Mouse (Mus musculus) ovary, postnatal 10 days (tissue): ENCODE measurements at regions not wholly inside any gene's neighbourhood (a gene's known extent, or its start where the extent isn't known, plus 50 kb on each side); places are given as distances from the start of the nearest gene placed in this dataset.

Source experiments
- DNase-seq: peaks from one replicate; pipeline ENCODE4 v3.0.0; 2022; ENCODE audit warnings: low spot score

DNA sequence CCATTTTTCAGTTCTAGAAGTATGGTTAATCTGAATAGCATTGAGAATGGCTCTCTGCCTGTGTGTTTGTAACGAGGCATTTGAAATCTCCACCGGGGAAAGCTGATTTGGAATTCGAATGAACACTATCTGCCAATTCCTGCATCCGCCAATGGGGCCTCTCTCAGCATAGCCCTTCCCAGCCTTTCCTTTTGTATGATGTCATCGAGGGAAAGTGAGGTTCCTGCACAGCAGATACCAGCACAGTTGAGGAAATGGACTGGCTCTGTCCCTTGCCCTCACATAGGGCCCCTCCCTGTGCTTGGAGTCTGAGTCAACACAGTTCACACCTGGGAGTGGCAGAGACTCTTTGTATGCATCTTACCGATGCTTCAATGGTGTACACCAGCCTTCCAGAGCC, 253.0 kb downstream of the Bcor start:
- no peak for DNase-seq

DNA sequence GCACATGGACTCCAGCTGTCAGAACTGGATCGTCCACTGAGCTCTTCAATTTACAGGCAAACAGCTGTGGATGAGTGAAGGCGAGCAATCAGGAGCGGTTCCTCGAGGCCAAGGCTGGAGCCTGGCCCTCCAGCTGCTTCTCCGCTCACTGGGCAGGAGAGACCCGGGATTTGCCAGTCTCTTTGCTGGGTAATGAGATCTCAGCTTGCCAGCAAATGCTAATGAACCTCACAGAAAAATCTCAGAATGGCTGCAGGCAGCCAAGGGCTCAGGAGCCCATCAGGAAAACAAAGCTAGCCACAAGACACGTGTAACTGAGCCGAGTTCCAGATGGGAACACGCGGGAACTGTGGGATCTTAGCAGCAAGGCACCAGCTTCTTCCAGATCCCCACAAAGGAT, 244.2 kb downstream of the Bcor start:
- no peak for DNase-seq

DNA sequence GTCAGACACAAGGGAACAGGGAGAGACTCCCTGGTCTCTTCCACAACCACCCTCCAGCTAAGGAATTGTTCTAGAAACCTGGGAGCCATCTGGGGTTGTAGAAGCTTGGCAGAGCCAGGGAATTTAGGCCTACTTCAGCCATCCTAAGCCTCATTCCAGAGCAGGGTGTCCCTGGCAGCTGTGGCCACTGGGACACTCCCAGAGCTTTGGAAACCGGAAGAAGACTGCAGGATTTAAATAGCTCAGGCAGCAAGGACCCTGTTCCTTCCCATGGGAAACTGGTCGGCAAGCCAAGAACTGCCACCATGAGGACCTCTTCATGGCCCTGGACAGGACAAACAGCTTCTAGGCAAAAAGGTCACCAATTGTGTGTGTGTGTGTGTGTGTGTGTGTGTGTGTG, 239.9 kb downstream of the Bcor start:
- DNase-seq, result no peak

DNA sequence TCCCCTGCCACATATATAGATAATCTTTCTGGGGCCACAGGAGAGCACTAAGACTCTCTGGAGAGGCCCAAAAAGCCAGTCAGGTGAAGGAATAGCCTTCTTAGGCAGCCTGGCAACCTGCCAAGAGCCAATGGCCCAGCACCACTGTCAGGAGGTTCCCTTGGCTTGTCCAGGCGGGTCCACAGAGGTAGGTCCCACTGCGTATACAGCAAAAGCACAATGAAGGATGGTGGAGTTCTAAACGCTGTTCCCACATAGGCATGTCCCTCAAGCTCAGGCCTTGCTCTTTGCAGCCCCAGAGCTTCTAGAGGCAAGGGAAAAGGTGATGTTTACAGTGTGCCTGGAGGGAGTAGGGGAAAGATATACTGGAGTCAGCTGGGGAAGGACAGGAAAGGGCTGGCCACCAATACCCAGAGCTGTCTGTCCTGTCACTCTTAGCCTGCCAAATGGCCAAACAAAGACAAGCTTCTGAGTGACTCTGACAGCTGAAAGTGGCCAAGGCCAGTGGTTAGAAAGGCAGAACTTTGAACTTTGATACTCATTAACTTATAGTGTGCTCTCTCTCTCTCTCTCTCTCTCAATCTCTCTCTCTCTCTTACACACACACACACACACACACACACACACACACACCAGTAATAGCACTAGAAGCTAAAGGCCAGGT, 235.4 kb downstream of the Bcor start:
- no peak for DNase-seq

DNA sequence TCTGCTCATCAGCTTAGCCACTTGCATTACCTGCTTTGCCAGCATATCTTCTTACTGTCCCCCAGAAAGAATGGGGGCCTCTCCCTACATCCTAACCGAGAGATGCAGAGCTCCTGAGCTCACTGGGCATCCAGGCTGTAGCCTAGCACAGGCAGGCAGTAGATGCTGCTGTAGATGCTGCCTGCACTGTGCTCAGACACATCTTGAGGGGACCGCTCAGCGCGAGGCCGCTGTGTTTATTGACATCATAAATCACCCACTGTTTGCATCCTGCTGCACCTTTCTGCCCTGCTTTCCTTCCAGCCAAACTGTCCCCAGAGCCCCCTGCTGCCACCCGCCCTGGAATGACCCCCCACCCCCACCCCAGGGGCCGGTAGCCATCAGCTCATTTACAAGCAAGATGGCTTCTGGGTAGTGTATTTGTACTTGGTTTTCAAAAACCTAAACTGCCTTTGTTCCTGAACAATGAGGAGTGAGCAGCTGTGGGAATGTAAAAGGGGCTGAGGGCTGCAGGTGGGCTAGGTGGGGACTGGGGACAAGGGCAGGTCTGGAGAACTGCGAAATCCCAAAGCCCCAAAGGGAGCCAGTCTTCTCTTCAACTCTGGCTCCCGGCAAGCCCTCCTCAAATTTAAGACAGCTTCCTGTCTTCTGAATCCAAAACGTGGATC, 233.2 kb downstream of the Bcor start:
- DNase-seq, result no peak

DNA sequence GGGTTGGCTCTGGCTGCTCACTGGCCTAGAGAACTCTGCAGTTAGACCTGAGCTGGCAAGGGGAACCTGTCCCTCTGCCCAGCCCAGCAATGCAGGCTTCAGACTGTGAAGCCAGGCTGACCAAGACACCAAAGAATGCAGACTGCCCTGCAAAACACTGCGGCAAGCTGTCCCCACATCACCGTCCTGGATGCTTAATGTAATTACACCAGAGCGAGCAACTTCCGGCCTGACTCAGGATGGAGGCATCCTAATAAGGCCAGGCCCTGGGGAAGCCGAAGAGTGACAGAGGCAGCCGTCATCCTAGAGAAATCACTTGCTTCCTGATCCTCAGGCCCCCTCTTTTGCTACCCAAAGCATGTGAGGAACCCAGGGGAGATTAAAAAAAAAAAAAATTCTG, 230.7 kb downstream of the Bcor start:
- no peak for DNase-seq

DNA sequence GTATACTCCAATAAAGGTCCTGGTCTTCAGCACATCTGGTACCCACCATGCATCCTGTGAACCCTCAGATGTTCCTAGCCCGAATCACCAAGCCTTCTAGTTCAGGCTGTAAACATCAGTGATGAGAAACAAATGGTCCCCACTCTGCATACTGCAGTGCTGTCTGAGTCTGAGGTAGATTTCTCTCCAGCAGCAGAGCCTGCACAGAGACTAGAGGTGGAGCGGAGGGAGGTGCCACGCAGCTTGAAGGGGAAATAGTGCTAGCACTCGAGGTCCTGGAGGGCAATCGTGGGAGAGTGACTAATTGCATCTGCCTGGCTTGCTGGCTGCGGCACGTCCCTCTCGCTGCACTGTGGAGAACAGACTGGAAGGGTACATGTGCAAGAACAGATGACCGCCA, 228.7 kb downstream of the Bcor start:
- DNase-seq, result no peak

DNA sequence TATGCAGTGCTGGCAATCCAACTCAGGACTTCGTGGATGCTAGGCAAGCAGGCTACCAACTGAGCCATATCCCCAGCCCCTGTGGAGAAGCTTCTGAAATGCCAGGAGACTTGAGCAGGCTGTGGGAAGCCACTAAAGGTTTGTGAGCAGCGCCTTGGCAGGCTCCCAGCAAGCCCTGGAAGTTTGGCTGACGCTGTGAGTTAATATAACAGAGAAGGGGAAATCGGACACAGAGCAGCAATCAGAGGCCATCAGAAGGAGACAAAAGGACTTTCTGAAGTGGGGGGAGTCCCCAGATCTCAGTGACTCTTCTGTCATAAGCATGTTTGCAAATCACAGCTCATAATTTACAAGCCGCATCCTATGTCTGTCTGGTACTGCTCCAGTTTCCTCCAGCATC, 224.8 kb downstream of the Bcor start:
- DNase-seq, result no peak

DNA sequence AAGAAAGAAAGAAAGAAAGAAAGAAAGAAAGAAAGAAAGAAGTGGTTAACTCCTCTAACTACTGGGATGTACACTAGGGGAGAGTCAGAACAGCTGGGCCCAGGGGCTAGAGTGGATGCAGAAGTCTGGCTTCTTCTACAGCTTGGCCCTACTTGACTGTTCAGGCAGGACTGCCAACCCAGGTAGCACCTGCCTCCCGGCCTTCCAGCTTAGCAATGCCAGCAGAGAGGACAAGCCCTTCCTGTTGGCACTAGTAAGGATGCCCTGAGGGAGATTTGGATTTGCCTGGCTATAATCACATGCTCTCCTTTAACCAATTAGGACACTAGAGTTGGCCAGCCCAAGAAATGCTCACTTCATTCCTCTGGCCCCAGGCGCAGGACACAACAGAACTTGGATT, 219.9 kb downstream of the Bcor start:
- no peak for DNase-seq

DNA sequence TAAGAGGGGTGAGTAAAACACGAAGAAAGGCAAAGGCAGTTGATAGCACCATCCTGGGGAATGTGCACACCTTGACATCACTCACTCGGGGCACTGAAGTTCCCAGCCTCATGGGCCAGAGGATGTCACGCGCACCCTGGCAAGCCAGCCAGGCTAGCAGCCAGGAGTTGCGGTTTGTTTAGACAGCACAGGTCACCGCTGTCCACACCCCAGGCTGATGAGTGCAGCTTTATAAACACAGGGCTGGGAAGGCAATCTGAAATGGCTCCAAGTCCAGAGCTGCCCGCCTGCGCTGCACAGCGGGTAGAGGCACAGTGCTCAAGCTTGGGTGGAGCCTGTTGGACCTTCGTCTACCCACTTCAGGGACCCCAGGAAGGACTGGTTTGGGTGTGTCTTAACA, 216.8 kb downstream of the Bcor start:
- DNase-seq, result no peak

DNA sequence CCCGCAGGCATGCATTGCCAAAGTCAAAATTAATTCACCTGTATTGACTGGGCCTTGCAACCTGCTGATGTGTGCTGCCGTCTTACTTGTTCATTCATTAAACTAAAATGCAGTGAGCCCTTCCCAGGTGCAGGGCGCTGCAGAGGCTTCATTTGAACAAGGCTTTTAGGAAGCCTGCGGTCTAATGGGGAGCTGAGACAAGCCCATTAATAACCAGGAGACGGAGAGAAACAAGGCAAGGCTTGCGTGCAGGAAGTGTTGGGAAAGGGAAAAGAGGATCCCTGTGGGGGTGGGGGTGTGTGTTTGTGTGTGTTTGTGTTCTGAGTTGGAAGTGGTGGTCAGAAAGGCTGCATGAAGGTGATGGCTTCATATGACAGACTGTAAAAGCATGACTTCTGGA, 215.6 kb downstream of the Bcor start:
- DNase-seq, result no peak

DNA sequence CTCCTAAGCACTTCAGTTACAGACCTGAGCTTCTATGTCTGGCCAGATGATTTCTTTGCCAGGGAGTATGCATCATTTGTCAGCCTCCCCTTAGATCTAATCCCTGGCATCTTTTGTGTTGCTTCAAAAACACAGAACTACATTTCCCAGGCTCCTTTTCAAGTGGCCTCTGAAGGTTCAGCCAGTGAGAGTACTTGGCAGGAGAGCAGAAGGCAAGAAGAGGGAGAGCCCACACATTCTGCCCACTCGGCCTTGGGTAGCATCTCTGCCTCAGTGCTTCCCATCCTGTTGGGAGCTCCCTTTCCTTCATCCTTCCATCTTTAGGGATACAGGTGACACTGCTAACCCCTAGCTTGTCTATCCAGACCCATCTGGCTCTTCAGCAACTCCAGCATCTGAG, 214.9 kb downstream of the Bcor start:
- DNase-seq, result no peak

DNA sequence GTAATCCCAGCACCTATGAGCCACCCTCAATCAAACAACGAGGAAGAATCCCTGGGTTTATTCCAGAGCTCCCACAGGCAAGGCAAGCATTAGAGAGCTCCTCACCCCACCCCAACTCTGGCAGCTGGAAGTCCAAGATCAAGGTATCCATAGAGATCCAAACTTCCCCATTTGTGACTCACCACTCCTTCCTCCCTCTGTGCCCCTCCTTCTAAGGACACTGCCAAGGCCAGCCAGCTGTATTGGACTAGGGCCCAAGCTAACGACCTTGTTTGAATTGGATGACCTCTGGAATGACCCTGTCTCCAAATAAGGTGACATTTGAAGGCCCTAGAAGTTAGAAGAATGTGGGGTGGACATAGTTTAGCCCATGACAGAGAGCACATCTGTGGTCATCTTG, 208.0 kb downstream of the Bcor start:
- no peak for DNase-seq

DNA sequence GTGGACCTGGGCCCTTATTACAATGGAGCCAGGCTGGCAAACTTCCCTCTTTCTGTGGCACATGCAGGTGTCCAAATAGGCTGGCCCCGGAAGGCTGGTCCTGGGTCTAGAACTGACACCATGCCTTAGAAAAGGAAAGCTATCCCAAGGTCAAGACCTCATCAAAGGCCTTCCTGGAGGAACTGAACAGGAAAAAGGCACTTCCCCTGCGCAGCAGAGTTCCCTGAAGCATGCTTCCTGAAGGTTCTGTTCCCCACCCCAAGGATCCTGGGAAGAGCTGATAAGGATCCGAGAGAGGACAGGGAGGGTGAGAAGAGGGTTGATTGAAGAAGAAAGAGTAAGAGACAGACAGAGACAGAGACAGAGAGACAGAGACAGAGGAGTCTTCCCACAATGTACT, 204.0 kb downstream of the Bcor start:
- DNase-seq, result no peak

DNA sequence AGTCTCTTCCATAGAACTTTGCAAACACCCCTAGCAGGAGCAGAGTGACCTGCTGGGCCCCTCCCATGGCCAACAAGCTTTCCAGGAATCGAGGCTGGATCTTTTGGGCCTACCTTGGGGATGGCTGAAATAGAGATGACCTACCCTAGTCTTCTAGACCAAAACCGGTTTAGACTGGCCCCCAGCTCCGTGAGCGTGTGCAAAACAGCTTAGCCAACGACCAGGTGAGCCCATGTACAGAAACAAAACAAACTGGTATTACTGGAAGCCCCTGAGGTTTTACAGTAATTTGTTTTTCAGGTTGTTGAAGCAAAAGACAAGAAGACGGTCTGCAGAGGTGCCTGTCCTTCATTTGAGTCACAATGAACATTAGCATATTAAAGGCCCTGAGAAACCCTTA, 203.1 kb downstream of the Bcor start:
- no peak for DNase-seq

DNA sequence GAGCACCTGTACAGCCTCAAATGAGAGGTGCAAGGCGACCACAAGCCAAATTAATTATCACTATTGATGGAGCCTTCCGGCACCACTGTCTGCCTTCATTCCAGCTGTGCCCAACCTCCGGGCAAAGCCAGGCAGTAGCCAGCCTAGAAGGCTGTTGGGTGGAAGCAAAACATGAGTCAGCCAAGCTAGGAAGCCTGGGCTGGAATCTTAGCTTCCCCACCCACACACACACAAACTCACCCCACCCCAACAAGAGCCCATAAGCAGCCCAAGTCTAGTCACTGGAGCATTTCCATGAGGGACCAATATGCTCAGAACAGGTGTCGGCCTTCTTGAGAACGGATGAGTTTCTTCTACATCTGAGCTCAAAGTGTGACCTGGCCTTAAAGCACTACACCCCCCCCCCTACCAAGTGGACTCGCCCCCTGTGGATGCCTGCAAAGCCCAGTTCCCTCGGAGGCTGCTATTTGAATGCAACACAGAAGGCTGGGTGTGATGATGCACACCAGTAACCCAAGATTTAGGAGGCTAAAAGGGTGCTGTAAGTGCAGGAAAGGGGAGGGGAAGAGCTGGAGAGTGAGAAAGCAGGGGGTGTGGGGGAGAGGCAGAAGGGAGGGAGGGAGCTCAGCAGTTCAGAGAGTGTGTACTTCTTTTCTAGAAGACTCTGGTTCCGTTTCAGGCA, 200.1 kb downstream of the Bcor start:
- no peak for DNase-seq

DNA sequence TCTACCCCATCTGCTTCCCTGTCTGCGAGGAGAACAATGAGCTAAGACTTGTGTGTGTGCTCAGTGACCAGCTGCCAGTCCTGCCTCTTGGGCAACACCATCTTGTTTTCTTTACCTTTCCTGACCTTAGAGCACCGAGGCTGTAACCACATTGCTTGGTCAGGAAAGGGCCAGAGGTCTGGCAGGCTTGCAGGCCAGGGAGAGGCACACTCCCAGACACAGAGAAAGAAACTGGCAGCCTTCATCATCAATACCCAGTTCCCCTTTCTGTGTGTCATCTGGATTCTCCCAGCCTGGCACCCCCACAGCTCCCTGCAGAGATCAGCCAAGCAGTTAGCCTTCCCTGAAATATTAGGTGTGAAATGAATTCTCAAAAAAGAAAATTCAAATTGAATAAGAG, 198.8 kb downstream of the Bcor start:
- DNase-seq, result no peak

DNA sequence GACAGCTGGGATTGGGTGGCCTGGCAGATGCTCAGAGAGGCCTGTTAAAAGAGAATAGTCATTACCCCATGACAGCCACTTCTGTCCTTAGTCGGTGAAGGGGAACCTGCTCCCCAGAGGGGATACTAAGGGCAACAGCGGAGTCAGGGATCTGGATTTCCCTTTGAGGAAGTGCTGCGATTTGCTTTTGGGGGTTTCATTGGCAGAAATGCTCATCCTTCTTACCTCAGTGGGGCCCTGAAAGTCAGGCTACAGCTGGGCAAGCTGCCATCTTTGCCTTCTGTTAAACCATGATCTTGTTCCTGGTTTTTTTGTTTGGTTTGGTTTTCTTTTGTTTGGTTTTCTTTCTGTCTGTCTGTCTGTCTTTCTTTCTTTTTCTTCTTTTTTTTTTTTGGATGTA, 195.7 kb downstream of the Bcor start:
- no peak for DNase-seq

DNA sequence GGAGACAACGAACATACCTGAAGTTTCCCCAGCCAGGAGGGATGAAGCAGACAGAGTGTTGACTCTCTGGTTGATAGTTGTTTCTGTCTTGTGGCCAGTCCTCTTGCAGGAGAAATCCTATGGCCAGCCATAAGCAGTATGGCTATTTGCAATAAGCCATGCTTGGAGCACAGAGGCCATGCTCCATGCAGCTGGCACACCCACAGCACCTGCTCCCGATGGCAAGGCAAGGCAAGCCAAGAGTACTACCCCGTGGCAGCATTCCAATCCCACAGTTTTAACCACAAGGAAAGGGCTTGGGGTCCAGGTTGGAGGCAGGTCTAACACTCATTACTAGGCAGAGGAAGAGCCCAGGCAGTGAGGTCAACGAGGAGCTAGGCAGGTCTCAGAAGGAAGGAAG, 181.5 kb downstream of the Bcor start:
- DNase-seq, result no peak

DNA sequence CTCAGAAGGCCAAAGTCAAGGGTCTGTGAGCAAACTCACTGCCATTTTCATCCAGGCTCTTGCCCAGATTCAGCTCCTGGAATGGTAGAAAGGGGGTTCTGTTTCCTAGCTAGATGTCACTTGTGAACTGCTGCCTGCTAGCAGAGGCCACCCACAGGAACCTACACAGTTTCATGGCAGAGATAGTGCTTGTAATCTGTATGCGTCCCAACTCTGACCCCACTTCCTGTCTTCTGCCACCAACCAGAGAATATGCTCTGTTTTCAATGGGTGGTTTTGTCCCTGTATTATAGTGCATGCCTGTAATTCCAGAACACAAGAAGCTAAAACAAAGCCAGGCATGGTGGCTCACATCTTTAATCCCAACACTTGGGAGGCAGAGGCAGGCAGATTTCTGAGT, 176.9 kb downstream of the Bcor start:
- no peak for DNase-seq
